Mouse (Mus musculus) liver, adult 2 months (tissue): Measurements from ENCODE around the gene Ifna4. TPM values are rescaled to one million over a fixed set of nuclear protein-coding genes. Genes with fewer than 3 reads are reported as not detected.

Experiments
- DNase-seq: peaks from one replicate; pipeline ENCODE4 v3.0.0-alpha.2; 2011; ENCODE audit warnings: low read depth, low spot score; ENCODE audit errors: extremely low read depth
- H3K27ac ChIP-seq: fragments of 200-500 bp; replicated peaks from 2 replicates; pipeline ENCODE4 v1.5.1; 2012; ENCODE audit warnings: low read depth, mild to moderate bottlenecking, control low read depth, inconsistent platforms, low read length; ENCODE audit not compliant: insufficient read depth
- H3K27me3 ChIP-seq: fragments of 200-500 bp; 2 replicates; pipeline ENCODE4 v1.6.1; 2012; ENCODE audit warnings: mild to moderate bottlenecking, moderate library complexity, low read length, inconsistent platforms; ENCODE audit not compliant: control insufficient read depth, insufficient read depth
- H3K36me3 ChIP-seq: fragments of 200-500 bp; 2 replicates; pipeline ENCODE4 v1.6.1; 2012; ENCODE audit warnings: low read length, inconsistent platforms; ENCODE audit not compliant: control insufficient read depth, insufficient read depth
- H3K4me1 ChIP-seq: fragments of 200-500 bp; 2 replicates; pipeline ENCODE4 v1.6.1; 2011; ENCODE audit warnings: low read length; ENCODE audit not compliant: control insufficient read depth, insufficient read depth
- H3K4me3 ChIP-seq: fragments of 200-500 bp; 2 replicates; pipeline ENCODE4 v1.5.1; 2011; ENCODE audit warnings: low read depth, mild to moderate bottlenecking, control low read depth, low read length, moderate library complexity; ENCODE audit not compliant: insufficient read depth
- H3K79me2 ChIP-seq: fragments of 200-500 bp; 2 replicates; pipeline ENCODE4 v1.6.1; 2012; ENCODE audit warnings: inconsistent platforms, mild to moderate bottlenecking, low read length, moderate library complexity; ENCODE audit not compliant: control insufficient read depth, insufficient read depth
- H3K9ac ChIP-seq: fragments of 200-500 bp; 2 replicates; pipeline ENCODE4 v1.6.1; 2012; ENCODE audit warnings: low read depth, mild to moderate bottlenecking, control low read depth, inconsistent platforms, low read length
- CTCF ChIP-seq: fragments of 200-500 bp; IDR thresholded peaks from 2 replicates; pipeline ENCODE4 v1.5.1; 2011; ENCODE audit warnings: low read depth, low read length, control low read depth
- POLR2A ChIP-seq: fragments of 200-500 bp; IDR thresholded peaks from 2 replicates; pipeline ENCODE4 v1.6.1; 2011; ENCODE audit warnings: low read length, control low read depth; ENCODE audit not compliant: insufficient read depth; ENCODE audit errors: extremely low read depth
- WGBS: fragments of 180-500 bp; shearing (Covaris S2); methylation state at CpG from one replicate; pipeline ENCODE4 v1.1.7; 2018; 5-methylcytosine and 5-hydroxymethylcytosine counted together
- polyA plus RNA-seq: library from polyadenylated mRNA; depleted of rRNA; stranded (reverse); fragments of >200 nt; gene quantifications from 2 replicates; pipeline ENCODE4 v1.2.3, GENCODE M21; 2012
- total RNA-seq: library from RNA; depleted of rRNA; stranded (reverse); fragments of >200 nt; gene quantifications from 2 replicates; pipeline ENCODE4 v1.2.3, GENCODE M21; 2014

Gene Ifna4
- total and polyA plus RNA-seq, 2 experiments, result not detected

- H3K9ac ChIP-seq, result no peak overlapping the region
- H3K4me3 ChIP-seq, result no peak overlapping the region
- H3K79me2 ChIP-seq, result no peaks in the 10 kb centered on the region
- peak; percentile 58 for DNase-seq
- TF ChIP-seq CTCF (peak; percentile 29; the same call in 1 of the 2 replicates), POLR2A (no peak)
- WGBS, result 0% methylated on average over 2 of the region's 2 CpGs
- no peaks in the 10 kb centered on the region for H3K4me1 ChIP-seq
- no peaks in the 10 kb centered on the region for H3K27me3 ChIP-seq
- H3K36me3 ChIP-seq, result no peaks in the 10 kb centered on the region
- no peak overlapping the region for H3K27ac ChIP-seq
Observed at GRCm38 (mm10) chr4:88872691-88873090, 31.0 kb downstream of the Ifna4 start.

GRCm38 (mm10) chr4:88875435-88876095 is 33.9 kb downstream of the Ifna4 start:
- no peaks in the 10 kb centered on the region for H3K4me1 ChIP-seq
- H3K27me3 ChIP-seq, result no peaks in the 10 kb centered on the region
- TF ChIP-seq POLR2A (no peak), CTCF (no peak)
- no peak overlapping the region for H3K27ac ChIP-seq
- H3K36me3 ChIP-seq, result no peaks in the 10 kb centered on the region
- no peaks in the 10 kb centered on the region for H3K79me2 ChIP-seq
- 75% methylated on average over 4 of the region's 4 CpGs for WGBS
- DNase-seq, result no peak
- H3K4me3 ChIP-seq, result no peak overlapping the region
- no peak overlapping the region for H3K9ac ChIP-seq

- Histone ChIP-seq H3K4me1 (no peaks in the 10 kb centered on the region), H3K27me3 (no peaks in the 10 kb centered on the region), H3K4me3 (no peak overlapping the region), H3K79me2 (no peaks in the 10 kb centered on the region), H3K36me3 (no peaks in the 10 kb centered on the region), H3K9ac (no peak overlapping the region), H3K27ac (no peak overlapping the region)
- 84% methylated on average over 4 of the region's 4 CpGs for WGBS
- DNase-seq, result no peak
- TF ChIP-seq POLR2A (no peak), CTCF (no peak)
Observed at GRCm38 (mm10) chr4:88876520-88876919, 34.9 kb downstream of the Ifna4 start.

- H3K36me3 ChIP-seq, result no peaks in the 10 kb centered on the region
- no peak for TF ChIP-seq POLR2A
- no peak for TF ChIP-seq CTCF
- no peaks in the 10 kb centered on the region for H3K79me2 ChIP-seq
- WGBS, result 55% methylated on average over 10 of the region's 10 CpGs
- no peak overlapping the region for H3K9ac ChIP-seq
- H3K27ac ChIP-seq, result no peak overlapping the region
- H3K27me3 ChIP-seq, result no peaks in the 10 kb centered on the region
- no peak overlapping the region for H3K4me3 ChIP-seq
- DNase-seq, result no peak
- H3K4me1 ChIP-seq, result no peaks in the 10 kb centered on the region
Observed at GRCm38 (mm10) chr4:88878246-88878645, 36.6 kb downstream of the Ifna4 start.

GRCm38 (mm10) chr4:88878772-88879171 is 37.1 kb downstream of the Ifna4 start:
- no peaks in the 10 kb centered on the region for H3K36me3 ChIP-seq
- no peak for DNase-seq
- H3K27ac ChIP-seq, result no peak overlapping the region
- no peak overlapping the region for H3K4me3 ChIP-seq
- H3K4me1 ChIP-seq, result no peaks in the 10 kb centered on the region
- no peak overlapping the region for H3K9ac ChIP-seq
- H3K27me3 ChIP-seq, result no peaks in the 10 kb centered on the region
- H3K79me2 ChIP-seq, result no peaks in the 10 kb centered on the region
- WGBS, result 57% methylated on average over 4 of the region's 4 CpGs
- TF ChIP-seq CTCF (no peak), POLR2A (no peak)

- Histone ChIP-seq H3K9ac (no peak within 1 kb of the TSS), H3K27ac (no peak within 1 kb of the TSS), H3K27me3 (no peaks in the 10 kb centered on the region), H3K36me3 (no peaks in the 10 kb centered on the region), H3K79me2 (no peaks in the 10 kb centered on the region), H3K4me1 (no peaks in the 10 kb centered on the region), H3K4me3 (no peak within 1 kb of the TSS)
- WGBS, result 84% methylated on average over 8 of the region's 8 CpGs
- no peak for TF ChIP-seq POLR2A
- no peak for TF ChIP-seq CTCF
- no peak for DNase-seq
Observed at GRCm38 (mm10) chr4:88880101-88880500, 38.4 kb downstream of the Ifna4 start, which contains the start of gene Ifne. Ifne (minus strand) TSS chr4:88880201.
